Mouse (Mus musculus) E14TG2a.4 (cell line): ENCODE data around the gene Mylk4.

Experiments used
- CTCF ChIP-seq: conservative IDR thresholded peaks from 2 replicates; pipeline ENCODE4 v1.5.1; 2014; ENCODE audit warnings: low read length
- NANOG ChIP-seq: IDR thresholded peaks from 2 replicates; pipeline ENCODE4 v1.6.1; 2014; ENCODE audit warnings: borderline replicate concordance, low read length, mixed read lengths
- POU5F1 ChIP-seq: IDR thresholded peaks from 2 replicates; pipeline ENCODE4 v1.6.1; 2014; ENCODE audit warnings: low read length, borderline replicate concordance

DNA sequence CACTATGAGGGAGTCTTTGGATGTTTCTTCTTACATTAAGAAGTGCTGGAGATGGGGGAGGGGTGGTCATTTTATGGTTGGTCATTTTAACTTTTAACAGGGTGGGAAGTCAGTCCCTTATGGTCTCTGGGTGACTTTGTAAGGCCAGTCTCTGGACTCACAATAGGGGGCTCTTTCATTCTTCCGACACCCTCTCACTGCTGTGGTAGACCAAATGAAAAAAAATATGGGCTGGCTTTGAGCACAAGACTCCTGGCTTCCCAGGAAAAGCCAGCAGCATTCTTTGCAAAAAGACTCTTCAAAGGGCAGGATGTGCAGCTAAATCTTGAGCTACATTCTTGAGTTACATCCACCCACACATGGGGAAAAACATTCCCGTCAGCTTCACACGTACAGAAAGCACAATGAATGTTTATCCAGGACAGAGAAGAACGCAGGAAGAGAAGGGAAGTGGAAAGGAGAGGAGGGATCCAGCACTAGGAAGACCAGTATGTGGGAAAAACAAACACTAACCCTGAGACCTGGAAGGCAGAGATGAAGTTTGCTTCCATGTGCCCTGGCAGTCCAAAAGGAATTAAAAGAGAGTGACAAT is 31.6 kb downstream of the Mylk4 start:
- TF ChIP-seq CTCF (no peak), NANOG (no peak), POU5F1 (no peak)
